ENCODE assay signal across 8 mouse cellular contexts in the genomic region with DNA sequence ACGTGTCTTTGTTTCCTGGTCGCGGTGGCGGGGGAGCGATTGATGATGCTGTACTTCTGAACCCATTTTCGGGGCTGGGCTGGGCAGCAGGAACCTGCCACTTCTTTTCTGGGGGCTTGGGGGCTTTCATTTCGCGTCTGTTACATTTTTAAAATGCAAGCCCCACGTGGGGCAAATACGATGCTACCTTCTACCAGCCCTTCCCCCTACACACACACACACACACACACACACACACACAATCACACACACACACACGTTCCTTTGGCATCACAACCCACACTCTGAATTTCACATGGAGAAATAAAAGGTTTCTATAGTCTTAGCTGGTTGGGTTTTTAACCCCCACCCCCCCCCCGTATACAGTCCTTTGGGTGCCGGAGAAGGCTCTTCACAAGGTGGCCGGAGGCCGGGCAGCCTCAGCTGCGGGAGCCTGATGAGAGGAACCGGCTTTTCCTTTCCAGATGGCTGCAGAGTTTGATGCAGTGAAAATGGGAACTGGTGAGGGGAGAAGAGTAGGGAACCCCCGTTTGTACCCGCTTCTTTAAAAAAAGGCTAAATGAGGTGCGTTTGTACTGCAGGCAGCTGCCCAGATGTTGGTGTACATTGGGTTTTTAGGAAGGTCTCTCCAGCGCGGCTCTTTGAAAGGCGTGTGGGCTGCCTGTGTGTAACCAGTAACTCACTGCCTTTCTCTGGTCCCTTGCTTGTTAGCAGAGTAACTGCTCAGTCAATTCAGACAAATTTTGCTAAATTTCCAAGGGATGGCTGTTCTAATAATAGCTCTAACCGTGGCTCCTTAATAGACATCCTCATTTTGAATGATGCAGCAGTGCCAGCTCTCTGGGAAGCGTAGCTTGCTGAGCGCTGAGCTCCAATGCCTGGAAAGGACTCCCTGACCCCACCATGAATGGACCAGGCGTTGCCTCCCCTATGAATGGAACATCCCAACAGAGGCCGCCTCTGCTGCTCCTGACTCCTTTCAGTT.
DNase-seq lines count a peak whose midpoint lies in the region; ATAC-seq and TF ChIP-seq lines count a peak whose summit lies in the region.

No protein-coding gene starts in this region.

- peaks cover 6% of the 10 kb centered on the region; the same call in 1 of the 2 replicates for H3K27me3 ChIP-seq in intestine, postnatal 0 days (replicated peaks; ENCODE audit: control insufficient read depth, insufficient read depth, low read length)
- H3K27me3 ChIP-seq in liver, postnatal 0 days (ENCODE audit: insufficient read depth, low read length): peaks cover 41% of the 10 kb centered on the region

- no peak for TF ChIP-seq EP300 in liver, postnatal 0 days (IDR thresholded peaks at IDR 0.05; ENCODE audit: low read depth)

- ATAC-seq in intestine, postnatal 0 days: no peak
- no peak for ATAC-seq in liver, postnatal 0 days

- no peak for TF ChIP-seq CTCF in intestine, postnatal 0 days (IDR thresholded peaks at IDR 0.05; ENCODE audit: low read depth)
- TF ChIP-seq CTCF in liver, postnatal 0 days (IDR thresholded peaks at IDR 0.05; ENCODE audit: low read depth): no peak

- H3K4me1 ChIP-seq in intestine, postnatal 0 days (replicated peaks; ENCODE audit: control insufficient read depth, insufficient read depth, low read length): no peaks in the 10 kb centered on the region
- H3K4me1 ChIP-seq in liver, postnatal 0 days (ENCODE audit: insufficient read depth): no peaks in the 10 kb centered on the region

- peak overlapping the region; percentile 66; the same call in 1 of the 2 replicates for H3K27ac ChIP-seq in intestine, postnatal 0 days (ENCODE audit: low read depth, low read length)
- no peak overlapping the region; the same call in 1 of the 2 replicates for H3K27ac ChIP-seq in liver, postnatal 0 days (ENCODE audit: low read depth)

- peak overlapping the region; percentile 61; the same call in 1 of the 2 replicates for H3K9ac ChIP-seq in intestine, postnatal 0 days (ENCODE audit: low read depth, low read length)
- peak overlapping the region; percentile 59; the same call in 1 of the 2 replicates for H3K9ac ChIP-seq in liver, postnatal 0 days (replicated peaks)

- DNase-seq in layer of hippocampus, adult 18-20 months (ENCODE audit: low spot score in 2 of 2): peak; percentile 39 to 42
- DNase-seq in layer of hippocampus, adult 9-10 months (ENCODE audit: low spot score): no peak
- DNase-seq in cerebellum, postnatal 14 days: peak; percentile 78
- DNase-seq in frontal cortex, postnatal 36 days (ENCODE audit: low spot score in 2 of 2): peak; percentile 46 to 54
- DNase-seq in liver, postnatal 0 days: no peak
- peak; percentile 69 to 74 for DNase-seq in right cerebral cortex, postnatal 10 days (ENCODE audit: low spot score in 2 of 2)
- DNase-seq in urinary bladder, postnatal 10 days (ENCODE audit: low spot score): no peak

- peak overlapping the region; percentile 65 for H3K4me3 ChIP-seq in intestine, postnatal 0 days (ENCODE audit: low read depth, low read length)
- peak overlapping the region; percentile 55 for H3K4me3 ChIP-seq in liver, postnatal 0 days (ENCODE audit: low read depth, low read length)

- 6% methylated on average over 28 of the region's 28 CpGs for WGBS in intestine, postnatal 0 days
- 4% methylated on average over 28 of the region's 28 CpGs for WGBS in liver, postnatal 0 days (ENCODE audit: insufficient replicate concordance)

- no peaks in the 10 kb centered on the region for H3K9me3 ChIP-seq in intestine, postnatal 0 days (ENCODE audit: control insufficient read depth)
- no peaks in the 10 kb centered on the region for H3K9me3 ChIP-seq in liver, postnatal 0 days (ENCODE audit: low read length)

- no peaks in the 10 kb centered on the region for H3K36me3 ChIP-seq in intestine, postnatal 0 days (ENCODE audit: control insufficient read depth, insufficient read depth)
- H3K36me3 ChIP-seq in liver, postnatal 0 days (replicated peaks; ENCODE audit: insufficient read depth, low read length): no peaks in the 10 kb centered on the region

- H3K4me2 ChIP-seq in intestine, postnatal 0 days (replicated peaks; ENCODE audit: low read depth): peak overlapping the region; percentile 77
- H3K4me2 ChIP-seq in liver, postnatal 0 days (ENCODE audit: low read depth, low read length): peak overlapping the region; percentile 78

Comparison
In these comparisons a context has a peak if more than half of its experiments do, and no peak if none do; other contexts are left out.
1. DNase-seq: peak in layer of hippocampus, adult 18-20 months (2 of 2), cerebellum, postnatal 14 days (2 of 2), frontal cortex, postnatal 36 days (2 of 2) and right cerebral cortex, postnatal 10 days (2 of 2); none in layer of hippocampus, adult 9-10 months (single experiment), liver, postnatal 0 days (single experiment) and urinary bladder, postnatal 10 days (single experiment).